Mouse (Mus musculus): ENCODE measurements around the gene Clk2. TPM values are rescaled to one million over a fixed set of nuclear protein-coding genes. Genes with fewer than 3 reads are reported as not detected.

Gene Clk2
- polyA plus RNA-seq, 2 experiments = 26.5 to 152 TPM

- Histone ChIP-seq H3K27ac (replicated peaks; ENCODE audit: low read depth, low read length) (no peak overlapping the region), H3K9me3 (ENCODE audit: control insufficient read depth, low read length) (no peaks in the 10 kb centered on the region), H3K36me3 (ENCODE audit: control insufficient read depth, insufficient read depth, low read length) (no peaks in the 10 kb centered on the region), H3K4me2 (replicated peaks; ENCODE audit: low read depth, low read length, severe bottlenecking) (no peak overlapping the region), H3K4me3 (replicated peaks; ENCODE audit: low read length) (no peak overlapping the region), H3K27me3 (ENCODE audit: control insufficient read depth, insufficient read depth, low read length) (no peaks in the 10 kb centered on the region), H3K9ac (ENCODE audit: low read depth, low read length, severe bottlenecking) (no peak overlapping the region), H3K4me1 (ENCODE audit: control insufficient read depth, insufficient read depth, low read length) (no peaks in the 10 kb centered on the region; the same call in 1 of the 2 replicates)
- no peak for DNase-seq (ENCODE audit: low spot score)
- TF ChIP-seq POLR2A (IDR thresholded peaks at IDR 0.05; ENCODE audit: borderline replicate concordance, extremely low read depth, insufficient read depth, insufficient read length) = no peak
- ATAC-seq (ENCODE audit: low FRiP score, low read depth) = no peak
- WGBS = 94% methylated on average over 3 of the region's 3 CpGs
Measured at GRCm38 (mm10) chr3:89129908-89130307, 34.7 kb upstream of the Clk2 start.

- peak overlapping the region; percentile 32; the same call in 1 of the 2 replicates for H3K4me3 ChIP-seq (replicated peaks; ENCODE audit: low read length)
- ATAC-seq (ENCODE audit: low FRiP score, low read depth) (no peak), DNase-seq (ENCODE audit: low spot score) (no peak)
- H3K4me1 ChIP-seq (ENCODE audit: control insufficient read depth, insufficient read depth, low read length) = no peaks in the 10 kb centered on the region; the same call in 1 of the 2 replicates
- WGBS = 47% methylated on average over 4 of the region's 4 CpGs
- no peak overlapping the region for H3K27ac ChIP-seq (replicated peaks; ENCODE audit: low read depth, low read length)
- H3K9ac ChIP-seq (ENCODE audit: low read depth, low read length, severe bottlenecking) = 0 out of 2 replicates have a peak overlapping the region, but pooled peaks have one; percentile 48
- H3K36me3 ChIP-seq (ENCODE audit: control insufficient read depth, insufficient read depth, low read length) = no peaks in the 10 kb centered on the region
- no peaks in the 10 kb centered on the region for H3K27me3 ChIP-seq (ENCODE audit: control insufficient read depth, insufficient read depth, low read length)
- TF ChIP-seq POLR2A (IDR thresholded peaks at IDR 0.05; ENCODE audit: borderline replicate concordance, extremely low read depth, insufficient read depth, insufficient read length) = no peak
- H3K4me2 ChIP-seq (replicated peaks; ENCODE audit: low read depth, low read length, severe bottlenecking) = peak overlapping the region; percentile 54
- H3K9me3 ChIP-seq (ENCODE audit: control insufficient read depth, low read length) = no peaks in the 10 kb centered on the region
Measured at GRCm38 (mm10) chr3:89131816-89132215, 32.8 kb upstream of the Clk2 start.

- Histone ChIP-seq H3K9me3 (ENCODE audit: control insufficient read depth, low read length) (no peaks in the 10 kb centered on the region), H3K27me3 (ENCODE audit: control insufficient read depth, insufficient read depth, low read length) (no peaks in the 10 kb centered on the region), H3K27ac (replicated peaks; ENCODE audit: low read depth, low read length) (no peak overlapping the region), H3K36me3 (ENCODE audit: control insufficient read depth, insufficient read depth, low read length) (no peaks in the 10 kb centered on the region), H3K4me1 (ENCODE audit: control insufficient read depth, insufficient read depth, low read length) (no peaks in the 10 kb centered on the region; the same call in 1 of the 2 replicates), H3K4me2 (replicated peaks; ENCODE audit: low read depth, low read length, severe bottlenecking) (peak overlapping the region; percentile 54), H3K9ac (ENCODE audit: low read depth, low read length, severe bottlenecking) (peak overlapping the region; percentile 48), H3K4me3 (replicated peaks; ENCODE audit: low read length) (peak overlapping the region; percentile 32)
- WGBS = 14% methylated on average over 30 of the region's 30 CpGs
- ATAC-seq (ENCODE audit: low FRiP score, low read depth) = peak; percentile 30; the same call in 1 of the 2 replicates
- no peak for TF ChIP-seq POLR2A (IDR thresholded peaks at IDR 0.05; ENCODE audit: borderline replicate concordance, extremely low read depth, insufficient read depth, insufficient read length)
- no peak for DNase-seq (ENCODE audit: low spot score)
Measured at GRCm38 (mm10) chr3:89132285-89133062, 32.1 kb upstream of the Clk2 start.

GRCm38 (mm10) chr3:89133063-89133450 lies 31.5 kb upstream of the Clk2 start:
- H3K4me1 ChIP-seq (ENCODE audit: control insufficient read depth, insufficient read depth, low read length) = no peaks in the 10 kb centered on the region; the same call in 1 of the 2 replicates
- H3K9me3 ChIP-seq (ENCODE audit: control insufficient read depth, low read length) = no peaks in the 10 kb centered on the region
- no peaks in the 10 kb centered on the region for H3K36me3 ChIP-seq (ENCODE audit: control insufficient read depth, insufficient read depth, low read length)
- ATAC-seq (ENCODE audit: low FRiP score, low read depth) = no peak
- H3K9ac ChIP-seq (ENCODE audit: low read depth, low read length, severe bottlenecking) = no peak overlapping the region
- no peak overlapping the region for H3K4me3 ChIP-seq (replicated peaks; ENCODE audit: low read length)
- TF ChIP-seq POLR2A (IDR thresholded peaks at IDR 0.05; ENCODE audit: borderline replicate concordance, extremely low read depth, insufficient read depth, insufficient read length) = no peak
- H3K27ac ChIP-seq (replicated peaks; ENCODE audit: low read depth, low read length) = no peak overlapping the region
- WGBS = 82% methylated on average over 7 of the region's 7 CpGs
- H3K4me2 ChIP-seq (replicated peaks; ENCODE audit: low read depth, low read length, severe bottlenecking) = no peak overlapping the region
- no peak for DNase-seq (ENCODE audit: low spot score)
- H3K27me3 ChIP-seq (ENCODE audit: control insufficient read depth, insufficient read depth, low read length) = no peaks in the 10 kb centered on the region

- no peak overlapping the region for H3K9ac ChIP-seq (ENCODE audit: low read depth, low read length, severe bottlenecking)
- no peaks in the 10 kb centered on the region; the same call in 1 of the 2 replicates for H3K4me1 ChIP-seq (ENCODE audit: control insufficient read depth, insufficient read depth, low read length)
- no peaks in the 10 kb centered on the region for H3K36me3 ChIP-seq (ENCODE audit: control insufficient read depth, insufficient read depth, low read length)
- DNase-seq (ENCODE audit: low spot score) = no peak
- 78% methylated on average over 1 of the region's 1 CpGs for WGBS
- ATAC-seq (ENCODE audit: low FRiP score, low read depth) = no peak
- H3K27me3 ChIP-seq (ENCODE audit: control insufficient read depth, insufficient read depth, low read length) = no peaks in the 10 kb centered on the region
- no peaks in the 10 kb centered on the region for H3K9me3 ChIP-seq (ENCODE audit: control insufficient read depth, low read length)
- no peak for TF ChIP-seq POLR2A (IDR thresholded peaks at IDR 0.05; ENCODE audit: borderline replicate concordance, extremely low read depth, insufficient read depth, insufficient read length)
- H3K4me3 ChIP-seq (replicated peaks; ENCODE audit: low read length) = no peak overlapping the region
- H3K4me2 ChIP-seq (replicated peaks; ENCODE audit: low read depth, low read length, severe bottlenecking) = no peak overlapping the region
- no peak overlapping the region for H3K27ac ChIP-seq (replicated peaks; ENCODE audit: low read depth, low read length)
Measured at GRCm38 (mm10) chr3:89133752-89134151, 30.8 kb upstream of the Clk2 start.
